Mouse (Mus musculus) adrenal gland, postnatal 10 days (tissue): ENCODE measurements around the gene Dhx38. TPM values are rescaled to one million over a fixed set of nuclear protein-coding genes. Genes with fewer than 3 reads are reported as not detected.
A peak's percentile ranks its signal among the peaks of the same experiment; 100 is the strongest.

Experiments
- DNase-seq: peaks from one replicate; pipeline ENCODE4 v3.0.0; 2021; ENCODE audit warnings: mixed read lengths
- long read RNA-seq, 2 experiments: library from polyadenylated mRNA; stranded (forward); transcript quantifications; one replicate each; pipeline ENCODE4 v2.0.0; 2021
- total RNA-seq, 2 experiments: library from RNA; stranded (reverse); gene quantifications; 2 replicates each; pipeline ENCODE4 v1.2.3; 2021

The Dhx38 gene
- 10 to 100 TPM; 21.7 to 23.7 TPM for total RNA-seq
- long read RNA-seq, experiment 1, full-length matches to known transcripts, result 2 of 15 reads
- long read RNA-seq, experiment 1, partial matches to known transcripts, result 6 of 15 reads
- long read RNA-seq, experiment 1, other reads (novel, unspliced or antisense), result 7 of 15 reads
- long read RNA-seq, experiment 2, full-length matches to known transcripts, result 3 of 15 reads
- long read RNA-seq, experiment 2, partial matches to known transcripts, result 4 of 15 reads
- long read RNA-seq, experiment 2, other reads (novel, unspliced or antisense), result 8 of 15 reads

DNA sequence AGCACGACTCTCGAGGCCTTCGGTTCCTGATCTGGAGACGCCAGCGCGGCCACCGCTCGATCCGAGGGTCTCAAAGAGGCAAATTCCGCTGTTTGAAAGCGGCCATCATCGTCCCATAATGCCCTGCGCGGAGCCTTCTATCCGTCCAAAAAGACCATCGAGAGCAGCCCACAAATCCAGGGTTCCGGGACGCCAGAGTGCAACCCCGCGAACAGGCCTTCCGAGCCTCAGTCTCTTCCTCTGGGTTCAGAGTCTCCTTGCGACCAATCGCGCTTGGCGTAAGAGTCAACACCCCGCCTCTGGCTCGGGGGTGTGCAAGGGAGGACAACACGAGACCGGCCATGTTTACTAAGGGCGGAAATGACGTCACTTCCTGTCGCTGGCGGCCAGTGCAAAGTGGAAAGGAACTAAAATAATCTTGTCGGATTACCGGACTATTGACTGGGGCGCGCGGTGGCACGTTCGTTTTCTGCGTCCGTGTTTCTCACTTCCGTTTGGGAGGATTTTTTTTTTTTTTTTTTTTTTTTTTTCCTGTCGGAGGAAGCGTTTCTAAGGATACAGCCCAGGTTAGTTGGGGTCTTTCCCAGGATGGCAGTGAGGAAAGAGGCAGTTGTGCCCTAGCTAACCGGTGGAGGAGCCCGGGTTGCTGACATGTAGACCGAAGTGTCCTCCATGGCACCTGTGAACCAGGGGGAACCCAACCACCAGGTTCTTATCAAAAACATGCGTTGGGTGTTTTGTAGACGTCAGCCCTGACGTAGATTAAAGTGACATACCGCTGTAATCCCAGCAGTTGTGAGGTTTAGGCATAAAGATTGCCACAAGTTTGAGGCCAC is at the start of gene Dhx38, which contains the start of gene Txnl4b:
TSS of gene Dhx38 (minus strand) at position 364 of the 836 bp plus-strand sequence.
TSS of gene Txnl4b (plus strand) at position 395 of the 836 bp plus-strand sequence.
- DNase-seq, result peak; percentile 99

DNA sequence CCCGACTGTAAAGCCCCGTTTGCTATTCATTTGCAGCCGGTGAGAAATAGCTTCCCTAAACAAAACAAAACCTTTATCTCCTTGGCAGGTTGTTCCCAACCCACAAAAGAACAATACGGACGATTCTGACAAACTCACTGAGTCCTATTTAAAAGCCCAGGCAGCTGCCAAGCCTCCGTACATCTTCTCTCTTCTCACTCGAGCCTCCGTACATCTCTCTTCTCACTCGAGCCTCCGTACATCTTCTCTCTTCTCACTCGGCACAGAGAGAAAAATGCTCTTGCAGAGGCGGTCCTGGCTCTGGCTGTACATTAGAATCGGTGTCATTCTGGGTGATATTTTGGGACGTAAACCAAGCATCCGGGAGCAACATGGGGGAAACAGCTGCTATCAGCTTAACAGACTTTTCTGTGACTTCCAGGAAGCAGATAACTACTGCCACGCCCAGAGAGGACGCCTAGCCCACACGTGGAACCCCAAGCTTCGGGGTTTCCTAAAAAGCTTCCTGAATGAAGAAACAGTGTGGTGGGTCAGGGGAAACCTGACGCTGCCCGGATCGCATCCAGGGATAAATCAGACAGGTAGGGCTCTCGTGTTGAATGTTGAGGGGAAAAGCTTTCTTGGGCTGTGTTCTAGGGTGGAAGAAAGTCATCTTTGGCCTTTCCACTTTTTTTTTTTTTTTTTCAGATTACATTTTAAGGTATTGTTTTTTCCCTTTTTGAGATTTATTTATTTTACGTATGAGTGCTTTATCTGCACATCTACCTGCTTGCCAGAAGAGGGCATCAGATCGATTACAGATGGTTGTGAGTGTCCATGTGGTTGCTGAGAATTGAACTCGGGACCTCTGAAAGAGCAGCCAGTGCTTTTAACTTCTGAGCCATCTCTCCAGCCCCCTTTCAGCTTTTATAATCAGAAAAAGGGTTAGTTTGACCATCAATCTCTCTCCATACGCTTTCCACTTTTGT is 48.9 kb upstream of the Dhx38 start, which contains the start of gene Pkd1l3:
TSS of gene Pkd1l3 (plus strand) at position 275 of the 968 bp plus-strand sequence.
- DNase-seq, result no peak

DNA sequence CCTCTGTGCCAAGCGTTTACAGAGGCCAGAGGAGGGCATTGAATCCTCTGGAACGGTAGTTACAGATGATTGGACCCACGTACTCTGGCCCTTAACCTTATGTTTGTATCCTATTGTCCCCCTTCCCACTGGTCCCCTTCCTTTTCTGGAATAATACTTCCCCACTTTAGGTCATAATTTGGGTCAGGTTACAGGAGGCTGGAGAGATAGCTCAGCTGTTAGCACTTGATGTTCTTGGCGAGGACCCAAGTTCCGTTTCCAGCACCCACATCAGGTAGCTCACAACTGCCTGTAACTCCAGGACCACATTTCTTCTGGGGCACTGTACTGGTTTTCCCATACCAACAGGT is 43.5 kb upstream of the Dhx38 start:
- peak; percentile 26 for DNase-seq

DNA sequence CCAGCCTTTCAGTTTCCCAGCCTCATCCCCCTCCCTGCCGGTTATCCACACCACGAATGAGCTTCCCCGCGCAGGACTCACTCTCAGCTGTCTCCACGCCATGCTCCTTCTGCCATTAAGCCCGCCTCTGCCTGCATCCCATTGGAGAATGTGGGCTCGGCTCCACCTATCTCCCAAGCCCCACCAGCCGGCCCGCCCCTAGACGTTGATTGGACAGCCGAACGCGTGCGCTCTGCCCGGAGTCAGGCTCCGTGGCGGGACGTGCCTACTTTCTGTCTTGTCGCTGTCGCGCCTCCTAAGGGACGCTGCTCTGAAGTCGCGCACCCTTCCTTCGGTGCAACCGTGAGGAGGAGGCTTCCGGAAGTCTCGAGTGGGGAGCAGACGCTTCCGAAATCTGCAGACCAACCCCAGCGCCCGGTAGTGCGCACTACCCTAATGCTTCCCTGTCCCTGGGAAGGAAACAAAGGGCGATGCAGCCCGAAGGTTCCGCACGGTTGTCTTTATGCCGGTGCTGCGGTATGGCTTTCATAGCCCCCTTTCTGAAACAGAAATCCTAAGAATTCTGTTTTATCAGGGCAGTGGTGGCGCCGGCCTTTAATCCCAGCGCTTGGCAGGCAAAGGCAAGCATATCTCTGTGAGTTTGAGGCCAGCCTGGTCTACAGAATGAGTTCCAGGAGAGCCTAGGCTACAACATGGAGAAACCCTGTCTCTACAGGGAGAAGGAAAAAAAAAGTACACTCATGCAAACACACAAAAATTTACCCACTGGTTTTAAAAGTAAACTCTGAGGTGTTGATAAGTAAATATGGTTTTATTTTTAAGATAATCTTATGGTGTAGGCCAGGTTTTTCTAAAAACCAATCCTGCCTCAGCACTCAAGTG is 42.9 kb upstream of the Dhx38 start, which contains the start of gene Dhodh:
TSS of gene Dhodh (minus strand) at position 403 of the 882 bp plus-strand sequence.
- peak; percentile 97 for DNase-seq

DNA sequence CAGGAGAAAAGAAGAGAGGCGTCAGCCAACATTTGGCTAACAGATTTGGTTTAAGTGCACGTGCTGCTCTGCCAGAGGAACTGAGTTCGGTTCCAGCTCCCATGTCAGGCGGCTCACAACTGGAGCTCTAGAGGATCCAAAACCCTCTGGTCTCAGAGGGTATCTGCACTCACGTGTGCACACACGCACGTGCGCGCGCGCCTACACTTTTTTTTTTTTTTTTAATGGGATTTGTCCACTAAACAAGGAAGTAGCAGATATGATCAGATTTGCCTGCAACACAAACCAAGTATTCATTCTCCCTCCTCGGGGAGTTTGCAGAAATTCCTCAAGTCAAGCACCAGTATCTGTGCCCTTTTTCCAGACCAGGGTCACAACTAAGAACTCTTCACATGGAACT is 42.0 kb upstream of the Dhx38 start:
- no peak for DNase-seq

DNA sequence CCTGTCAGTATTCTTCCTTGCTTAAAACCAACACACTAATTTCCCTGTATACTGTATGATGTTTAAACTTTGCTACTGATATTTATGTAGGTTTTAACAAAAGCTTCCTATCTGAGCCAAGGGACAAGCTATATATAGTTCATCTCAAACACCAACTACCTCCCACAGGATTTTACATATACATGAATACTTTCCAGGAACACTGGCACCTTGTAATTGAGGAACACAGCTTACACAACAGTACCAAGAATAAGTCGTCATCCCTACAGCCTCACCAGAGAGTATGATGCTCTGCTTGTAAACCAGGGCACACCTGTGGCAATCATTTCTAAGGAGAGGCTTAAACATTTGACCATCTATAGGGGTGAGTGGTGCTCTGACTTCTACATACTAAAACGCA is 41.1 kb upstream of the Dhx38 start:
- no peak for DNase-seq

DNA sequence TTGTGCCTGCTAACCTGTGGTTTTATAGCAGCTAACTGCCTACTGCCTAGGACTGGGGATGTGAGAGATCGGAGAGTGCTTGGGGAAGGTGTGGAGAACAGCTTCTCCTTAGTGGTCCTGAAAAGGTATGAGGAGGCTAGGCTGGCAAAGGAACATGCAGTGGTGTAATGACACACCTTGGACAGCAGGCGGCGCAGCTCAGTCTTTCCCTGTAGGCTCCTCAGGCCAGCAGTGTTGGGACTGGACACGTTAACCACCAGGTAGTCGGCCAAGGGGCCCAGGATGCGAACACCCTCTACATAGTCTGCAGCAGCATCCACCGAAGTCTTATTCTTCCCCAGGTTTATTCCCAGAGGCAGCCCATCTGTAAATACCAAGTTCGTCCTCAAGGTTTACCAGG is 30.2 kb upstream of the Dhx38 start:
- DNase-seq, result peak; percentile 71

DNA sequence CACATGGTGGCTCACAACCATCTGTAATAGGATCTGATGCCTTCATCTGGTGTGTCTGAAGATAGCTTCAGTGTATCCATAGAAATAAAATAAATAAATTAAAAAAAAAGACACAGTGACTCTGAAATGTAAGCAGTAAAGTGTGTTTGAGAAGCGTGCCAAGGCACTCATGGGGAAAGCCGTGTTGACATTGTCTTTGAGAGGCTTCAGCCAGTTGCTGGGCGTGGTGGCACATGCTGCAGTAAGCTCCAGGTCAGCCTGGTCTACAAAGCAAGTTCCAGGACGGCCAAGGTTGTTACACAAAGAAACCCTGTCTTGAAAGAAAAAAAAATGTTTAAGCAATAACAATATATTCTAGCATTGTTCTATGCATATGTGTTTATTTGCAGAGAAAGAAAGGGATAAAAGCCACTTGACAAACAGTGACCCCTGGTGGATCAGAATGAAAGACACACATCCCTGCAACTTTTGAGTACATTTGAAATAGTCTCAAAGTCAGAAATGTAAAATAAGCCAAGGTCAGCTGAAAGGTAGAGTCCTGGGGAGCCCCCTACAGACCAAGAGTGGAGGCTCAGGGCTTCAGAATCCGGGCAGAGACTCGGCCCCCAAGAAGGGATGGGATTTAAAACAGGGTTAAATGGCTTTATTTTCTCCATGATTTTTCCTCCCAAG is 27.6 kb upstream of the Dhx38 start:
- DNase-seq, result peak; percentile 35

DNA sequence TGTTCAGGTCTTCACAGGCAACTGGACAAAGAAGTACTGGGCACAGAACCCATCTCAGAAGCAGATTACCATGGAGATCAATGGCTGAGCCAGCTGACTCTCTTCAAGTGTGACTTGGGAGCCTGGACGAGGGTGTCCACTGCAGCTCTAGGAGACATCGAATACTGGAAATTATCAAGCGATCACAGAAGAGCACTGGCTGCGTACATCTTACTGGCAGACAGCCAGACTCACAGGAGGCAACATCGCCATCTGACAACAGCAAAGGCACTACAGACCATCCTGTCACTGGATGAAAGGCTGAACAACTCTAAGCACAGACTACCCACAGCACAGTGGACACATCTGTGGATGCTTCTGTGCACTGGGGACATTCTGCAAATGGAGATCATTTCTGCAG is 26.5 kb upstream of the Dhx38 start:
- no peak for DNase-seq

DNA sequence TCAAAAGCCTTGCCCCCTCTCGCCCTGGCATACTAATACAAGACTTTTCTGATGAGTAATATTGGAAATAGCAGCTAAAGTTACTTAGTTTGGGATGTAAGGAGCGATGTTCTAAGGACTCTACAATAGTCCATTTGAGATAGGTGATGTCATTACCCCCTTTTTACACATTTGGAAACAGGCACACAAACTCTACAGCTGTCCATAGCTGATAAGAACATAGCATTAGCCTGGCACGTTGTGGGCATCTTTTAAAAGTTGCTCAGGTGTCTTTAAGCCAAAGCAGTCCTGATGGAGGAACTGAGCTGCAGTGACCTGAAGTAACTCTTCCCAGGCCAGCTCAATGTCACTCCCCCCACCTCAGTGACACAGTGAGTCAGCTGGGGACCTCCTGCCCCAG is 25.7 kb upstream of the Dhx38 start:
- no peak for DNase-seq

DNA sequence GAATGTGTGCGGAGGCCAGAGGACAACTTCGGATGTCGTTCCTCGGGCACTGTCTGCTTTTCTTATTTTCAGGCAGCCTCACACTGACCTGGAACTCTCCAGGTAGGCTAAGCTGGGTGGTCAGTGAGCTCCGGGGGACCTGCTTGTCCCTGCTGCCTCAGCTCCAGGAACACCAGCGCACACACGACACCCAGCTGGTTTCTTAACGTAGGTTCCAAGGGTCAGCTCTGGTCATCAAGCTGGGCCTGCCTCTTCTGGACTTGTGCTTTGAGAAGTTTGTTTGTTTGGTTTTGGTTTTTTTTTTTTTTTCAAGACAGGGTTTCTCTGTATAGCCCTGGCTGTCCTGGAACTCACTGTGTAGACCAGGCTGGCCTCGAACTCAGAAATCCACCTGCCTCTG is 25.2 kb upstream of the Dhx38 start:
- DNase-seq, result no peak

DNA sequence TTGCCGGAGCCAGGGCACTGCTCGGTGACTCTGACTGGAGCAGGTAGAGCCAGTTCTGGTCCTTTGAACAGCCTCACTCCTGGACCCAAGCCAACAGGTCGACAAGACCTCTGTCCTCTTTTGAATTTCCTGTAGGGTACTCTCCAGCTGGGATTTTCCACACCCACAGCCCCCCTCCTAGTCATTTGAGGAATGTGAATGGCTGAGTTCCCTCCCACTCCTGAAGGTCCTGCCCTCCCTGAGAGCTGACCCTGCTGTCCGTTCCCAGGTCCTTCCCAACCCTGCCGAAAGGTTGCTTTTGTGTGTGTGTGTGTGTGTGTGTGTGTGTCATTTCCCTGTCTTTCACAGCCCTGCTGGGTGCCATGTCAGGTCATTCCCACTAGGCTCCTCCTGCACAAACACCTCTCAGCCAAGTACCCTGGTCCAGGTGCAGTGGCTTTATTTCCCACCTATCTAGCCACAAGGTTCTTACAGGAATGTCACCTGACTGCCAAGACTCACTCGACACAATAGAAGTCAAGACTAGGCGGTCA is 21.4 kb upstream of the Dhx38 start:
- DNase-seq, result peak; percentile 20

DNA sequence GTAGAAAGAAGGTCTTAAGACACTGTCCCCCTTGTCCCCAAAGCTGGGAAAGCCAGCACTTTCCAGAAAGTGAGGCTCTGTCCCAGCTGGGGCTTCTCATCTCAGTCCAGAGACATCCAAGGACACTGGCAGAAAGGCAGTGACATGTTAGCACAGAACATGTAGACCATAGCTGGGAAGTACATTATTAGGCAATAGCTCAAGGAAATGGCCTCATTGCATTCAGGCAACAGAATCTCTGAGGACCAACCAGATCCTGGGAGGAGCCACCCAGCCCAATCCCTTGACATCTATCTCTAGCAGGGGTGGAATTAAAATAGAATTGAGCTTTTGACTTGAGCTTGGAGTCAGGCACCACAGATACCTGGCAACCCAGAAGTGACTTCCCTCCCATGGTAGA is 20.0 kb upstream of the Dhx38 start:
- peak; percentile 15 for DNase-seq

DNA sequence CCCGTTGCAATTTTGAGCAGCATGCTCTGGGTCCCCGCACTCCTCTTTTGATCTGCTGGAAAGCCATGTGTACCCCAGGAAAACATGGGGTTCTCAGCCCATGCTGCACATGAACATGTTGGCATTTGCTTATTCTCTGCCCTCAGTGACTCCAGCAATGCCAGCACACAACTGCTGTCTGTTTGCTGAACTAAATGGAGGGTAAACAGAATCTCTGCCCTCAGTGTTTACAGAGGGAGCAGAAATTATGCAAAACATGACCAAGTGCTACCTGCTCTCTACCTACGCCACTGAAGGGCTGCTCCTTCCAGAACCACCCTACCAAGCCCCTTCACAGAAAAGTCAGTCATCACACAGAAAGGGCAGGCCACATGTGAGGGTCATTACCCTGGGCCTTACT is 19.2 kb upstream of the Dhx38 start:
- no peak for DNase-seq

DNA sequence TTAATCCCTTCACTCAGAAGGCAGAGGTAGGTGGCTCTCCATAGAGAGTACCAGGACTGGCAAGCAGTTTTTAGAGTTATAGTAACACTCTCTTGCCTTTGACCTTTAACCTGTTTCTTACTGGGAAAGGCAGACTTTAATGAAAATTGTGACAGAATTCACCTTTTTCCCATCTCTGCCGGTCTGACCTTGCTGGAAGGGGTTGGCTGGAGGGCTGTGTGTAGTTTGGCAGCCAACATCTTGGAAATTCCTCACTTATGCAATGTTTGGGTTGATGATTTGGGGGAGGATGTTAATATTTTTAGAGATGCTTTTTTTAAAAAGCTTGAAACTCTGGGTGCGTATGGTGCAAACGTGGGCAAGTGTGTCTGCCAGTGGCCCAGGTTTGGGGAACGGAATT is 18.6 kb upstream of the Dhx38 start:
- DNase-seq, result peak; percentile 14

DNA sequence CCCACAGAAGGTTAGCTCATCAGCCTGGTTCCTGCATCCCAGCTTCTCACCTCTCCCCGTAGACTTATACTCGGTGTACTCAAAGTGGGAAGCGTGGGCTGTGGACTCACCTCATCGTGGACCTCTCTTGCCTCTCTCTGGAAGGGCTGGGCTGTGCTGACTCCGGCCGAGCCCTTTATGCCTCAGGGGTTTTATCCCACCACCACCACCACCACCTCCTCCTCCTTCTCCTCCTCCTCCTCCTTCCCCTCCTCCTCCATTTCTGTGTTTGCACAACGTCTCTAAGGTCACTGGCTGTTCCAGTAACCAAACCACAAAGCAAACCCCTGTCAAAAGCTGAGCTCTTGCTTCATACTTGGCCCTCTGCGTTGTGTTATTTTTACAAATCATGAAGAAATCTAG is 13.2 kb upstream of the Dhx38 start, which contains the start of gene Hp:
TSS of gene Hp (minus strand) at position 273 of the 402 bp plus-strand sequence.
- DNase-seq, result peak; percentile 47

DNA sequence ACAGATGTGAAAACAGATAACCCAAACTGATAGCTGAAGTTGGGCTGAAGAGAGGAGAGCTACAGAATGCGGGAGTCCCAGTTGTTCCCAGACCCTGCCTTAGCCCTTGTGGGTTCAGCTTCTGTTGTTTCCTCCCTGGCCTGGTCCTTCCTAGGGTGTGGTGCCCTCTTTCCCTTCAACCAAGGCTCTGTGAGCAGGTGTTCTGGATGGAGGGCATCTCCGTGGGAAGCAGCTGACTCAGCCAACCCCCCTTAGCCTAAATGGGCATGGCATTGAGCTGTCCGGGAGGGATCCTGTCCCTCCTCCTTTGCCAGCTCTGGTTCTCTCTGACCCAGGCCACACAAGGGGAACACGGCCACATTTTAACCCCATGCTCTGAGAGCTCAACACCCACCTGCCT is 10.7 kb upstream of the Dhx38 start:
- no peak for DNase-seq

DNA sequence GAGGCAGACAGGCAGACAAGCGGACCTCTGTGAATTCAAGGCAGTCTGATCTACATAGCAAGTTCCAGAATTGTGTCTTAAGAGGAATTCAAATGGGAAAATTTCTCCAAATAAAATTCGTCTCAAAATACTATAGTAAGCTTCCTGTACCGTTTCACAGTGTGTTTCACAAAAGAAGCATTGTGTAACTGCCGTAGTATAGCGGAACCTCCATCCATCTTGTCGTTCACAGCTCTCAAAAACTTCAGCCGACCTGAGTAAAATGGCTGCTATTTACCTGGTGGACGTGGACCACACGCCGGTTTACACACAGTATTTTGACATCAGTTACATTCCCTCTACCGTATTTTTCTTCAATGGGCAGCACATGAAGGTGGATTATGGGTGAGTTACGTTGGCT is 5.5 kb upstream of the Dhx38 start:
- no peak for DNase-seq

DNA sequence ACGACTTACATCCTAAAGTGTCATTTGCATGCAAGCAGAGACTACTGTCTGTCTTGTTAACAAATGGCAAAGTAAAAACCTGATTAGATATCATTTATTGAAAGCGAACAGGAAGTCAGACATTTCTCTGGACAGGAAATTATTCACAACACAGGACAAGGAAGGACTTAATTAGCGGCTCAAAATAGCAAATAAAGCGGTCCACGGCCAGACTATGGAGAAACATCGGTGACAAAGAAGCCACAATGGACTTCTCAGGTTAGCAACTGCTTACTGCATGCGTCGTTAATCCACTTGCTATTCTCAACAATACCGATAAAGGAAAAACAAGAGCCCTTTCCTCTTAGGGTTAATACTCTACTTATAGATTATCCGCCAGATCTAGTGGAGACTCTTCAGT is 895 bp downstream of the Dhx38 start:
- DNase-seq, result no peak

DNA sequence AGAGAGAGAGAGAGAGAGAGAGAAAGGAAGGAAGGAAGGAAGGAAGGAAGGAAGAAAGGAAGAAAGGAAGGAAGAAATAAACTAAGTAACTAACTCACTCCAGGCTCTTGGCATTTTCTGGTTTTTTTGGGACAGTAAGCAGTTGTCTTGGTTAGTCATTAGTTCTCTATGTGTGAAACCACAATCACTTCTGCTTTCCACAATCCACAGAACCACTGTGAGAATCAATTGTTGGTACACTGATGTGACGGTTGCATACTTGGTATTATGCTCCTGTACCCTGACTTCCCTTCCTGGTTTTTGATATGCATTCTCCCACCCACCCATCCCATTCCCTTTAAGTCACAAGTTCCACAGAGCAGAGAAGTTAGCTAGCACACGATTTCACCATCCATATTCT is 1.8 kb downstream of the Dhx38 start:
- no peak for DNase-seq
